Mouse (Mus musculus) embryonic facial prominence, embryonic 11.5 days (tissue): Measurements from ENCODE around the gene Kat8. TPM values are rescaled to one million over a fixed set of nuclear protein-coding genes. Genes with fewer than 3 reads are reported as not detected.

ENCODE experiments used
- ATAC-seq: fragments of 200-750 bp; cut with Nextera tagmentation; replicated peaks from 2 replicates; pipeline ENCODE4 v1.8.0; 2017; ENCODE audit warnings: low read depth; ENCODE audit not compliant: insufficient number of reproducible peaks, low FRiP score, low TSS enrichment
- DNase-seq: peaks from one replicate; pipeline ENCODE4 v3.0.0-alpha.2; 2015; ENCODE audit warnings: low spot score
- H3K27ac ChIP-seq: fragments of 300-500 bp; sonication (generic); replicated peaks from 2 replicates; pipeline ENCODE4 v1.5.1; 2014; ENCODE audit warnings: mild to moderate bottlenecking, low read depth, low read length, control low read depth
- H3K27me3 ChIP-seq: fragments of 300-500 bp; sonication (generic); 2 replicates; pipeline ENCODE4 v1.6.1; 2014; ENCODE audit warnings: mild to moderate bottlenecking, low read length, moderate library complexity, mixed read lengths; ENCODE audit not compliant: control insufficient read depth, insufficient read depth
- H3K36me3 ChIP-seq: fragments of 300-500 bp; sonication (generic); replicated peaks from 2 replicates; pipeline ENCODE4 v1.6.1; 2014; ENCODE audit warnings: low read depth, mild to moderate bottlenecking, low read length, moderate library complexity, mixed read lengths; ENCODE audit not compliant: control insufficient read depth, insufficient read depth
- H3K4me1 ChIP-seq: fragments of 300-500 bp; sonication (generic); 2 replicates; pipeline ENCODE4 v1.6.1; 2014; ENCODE audit warnings: low read length, mixed read lengths; ENCODE audit not compliant: control insufficient read depth, insufficient read depth
- H3K4me2 ChIP-seq: fragments of 300-500 bp; sonication (generic); 2 replicates; pipeline ENCODE4 v1.6.1; 2014; ENCODE audit warnings: low read depth, mild to moderate bottlenecking, control low read depth, low read length, moderate library complexity
- H3K4me3 ChIP-seq: fragments of 300-500 bp; sonication (generic); 2 replicates; pipeline ENCODE4 v1.5.1; 2014; ENCODE audit warnings: low read depth, low read length, control low read depth
- H3K9ac ChIP-seq: fragments of 300-500 bp; sonication (generic); replicated peaks from 2 replicates; pipeline ENCODE4 v1.6.1; 2014; ENCODE audit warnings: mild to moderate bottlenecking, control low read depth, low read length
- H3K9me3 ChIP-seq: fragments of 300-500 bp; sonication (generic); replicated peaks from 2 replicates; pipeline ENCODE4 v1.6.1; 2016; ENCODE audit warnings: mild to moderate bottlenecking, low read length, inconsistent platforms, mixed read lengths; ENCODE audit not compliant: control insufficient read depth
- WGBS: fragments of 180-500 bp; shearing (Covaris S2); extraction: QIAGEN DNeasy Blood & Tissue Kit; methylation state at CpG from one replicate; pipeline ENCODE4 v1.1.7; 2014; 5-methylcytosine and 5-hydroxymethylcytosine counted together
- polyA plus RNA-seq: library from polyadenylated mRNA; unstranded; fragments of >200 nt; fragmentation: Nextera tagmentation; extraction: Ambion mirVana; gene quantifications from 2 replicates; pipeline ENCODE4 v1.2.1, GENCODE M21; 2014

The Kat8 gene
- polyA plus RNA-seq, 1 experiment from 2014 or later, result 55.2 TPM

DNA sequence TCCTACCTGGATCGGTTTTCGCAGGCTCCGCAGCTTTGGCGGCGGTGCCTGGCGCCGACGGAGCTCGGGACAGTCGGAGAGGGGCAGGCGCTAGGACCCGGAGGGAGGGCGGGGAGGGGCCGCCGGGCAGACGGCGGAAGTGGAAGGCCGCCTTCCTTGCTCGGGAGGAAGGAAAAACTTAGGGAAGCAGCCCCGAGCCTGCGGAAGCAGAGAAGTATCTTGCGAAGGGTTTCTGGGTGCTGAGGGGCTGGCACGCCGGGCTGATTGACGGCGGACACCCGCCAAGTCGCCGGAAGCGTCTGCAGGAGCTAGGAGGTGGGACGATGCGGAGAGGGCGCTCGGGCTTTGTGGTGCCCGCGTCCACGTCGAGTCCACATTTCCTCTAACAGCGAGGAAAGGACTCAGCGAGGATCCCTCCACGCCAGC lies 36.3 kb upstream of the Kat8 start, which contains the start of gene Zfp646:
Gene Zfp646, plus strand, starts transcription at position 181 of the 426 bp plus-strand sequence.
- WGBS, result 0% methylated on average over 41 of the region's 41 CpGs
- peak; percentile 92 for DNase-seq
- H3K27me3 ChIP-seq, result no peaks in the 10 kb centered on the region
- H3K27ac ChIP-seq, result peak within 1 kb of the TSS; percentile 96
- peak within 1 kb of the TSS; percentile 70 for H3K4me2 ChIP-seq
- peaks cover 22% of the 10 kb centered on the region for H3K36me3 ChIP-seq
- H3K9ac ChIP-seq, result peak within 1 kb of the TSS; percentile 99
- H3K4me3 ChIP-seq, result peak within 1 kb of the TSS; percentile 93
- H3K9me3 ChIP-seq, result no peaks in the 10 kb centered on the region
- H3K4me1 ChIP-seq, result no peaks in the 10 kb centered on the region
- ATAC-seq, result peak; percentile 87

DNA sequence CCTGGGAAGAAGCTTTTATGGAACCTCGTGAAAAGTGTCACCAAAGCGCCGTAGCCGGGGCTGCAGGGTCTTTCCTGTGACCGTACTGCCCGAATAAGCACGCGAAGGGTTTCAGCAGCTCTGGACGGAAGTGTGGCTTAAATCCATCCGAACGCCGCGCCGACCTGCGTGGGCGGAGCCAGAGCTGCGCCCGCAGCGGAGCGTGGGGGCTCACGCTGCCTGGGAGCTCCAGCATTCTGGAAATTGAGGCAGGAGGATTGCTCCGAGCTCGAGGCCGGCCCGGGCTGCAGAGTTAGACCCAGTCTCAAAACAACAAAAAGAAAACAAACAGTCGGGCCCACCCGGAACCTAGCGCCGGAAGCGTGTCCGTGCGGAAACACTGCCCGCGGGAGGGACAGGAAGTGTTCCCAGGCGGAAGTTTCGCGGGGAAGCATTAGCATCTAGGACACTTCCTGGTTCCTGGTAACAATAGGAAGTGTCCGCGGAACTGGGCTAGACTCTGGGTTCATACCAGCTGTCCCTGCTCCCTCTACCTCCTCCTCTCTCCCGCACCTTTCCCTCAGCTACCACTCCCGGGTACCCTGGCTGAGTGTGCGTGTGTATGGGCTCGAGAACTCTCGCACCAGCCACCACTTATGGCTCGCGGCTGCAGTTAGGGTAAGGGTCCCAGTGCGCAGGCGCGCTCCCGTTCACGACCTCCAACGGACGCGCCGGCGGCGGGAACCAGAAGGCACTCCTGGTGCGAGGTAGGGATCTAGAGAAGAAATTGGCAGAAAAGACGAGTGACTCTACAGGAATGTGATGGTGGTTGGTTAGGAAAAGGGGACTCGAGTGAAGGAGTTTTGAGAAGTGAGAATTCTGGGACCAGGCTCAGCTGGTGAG lies 35.6 kb upstream of the Kat8 start, which contains the start of gene Zfp668:
Gene Zfp668, minus strand, starts transcription at position 362 of the 882 bp plus-strand sequence.
- Histone ChIP-seq H3K27ac (peak within 1 kb of the TSS; percentile 96), H3K27me3 (no peaks in the 10 kb centered on the region), H3K4me1 (no peaks in the 10 kb centered on the region), H3K9ac (peak within 1 kb of the TSS; percentile 99), H3K4me2 (peak within 1 kb of the TSS; percentile 70), H3K4me3 (peak within 1 kb of the TSS; percentile 93), H3K9me3 (no peaks in the 10 kb centered on the region), H3K36me3 (peaks cover 28% of the 10 kb centered on the region)
- DNase-seq (peak; percentile 97), ATAC-seq (peak; percentile 53)
- WGBS, result under 1% methylated on average over 60 of the region's 60 CpGs

DNA sequence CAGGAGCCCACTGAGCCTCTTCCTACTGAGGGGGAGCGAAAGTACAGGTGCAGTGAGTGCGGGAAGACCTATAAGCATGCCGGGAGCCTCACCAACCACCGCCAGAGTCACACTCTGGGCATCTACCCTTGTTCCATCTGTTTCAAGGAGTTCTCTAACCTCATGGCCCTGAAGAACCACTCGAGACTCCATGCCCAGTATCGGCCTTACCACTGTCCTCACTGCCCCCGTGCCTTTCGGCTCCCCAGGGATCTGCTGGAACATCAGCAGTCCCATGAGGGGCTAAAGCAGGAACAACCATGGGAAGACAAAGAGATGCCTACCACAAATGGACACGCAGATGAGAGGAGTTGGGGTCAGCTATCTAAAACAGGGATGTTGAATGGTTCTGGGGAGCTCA lies 33.0 kb upstream of the Kat8 start:
- DNase-seq (no peak), ATAC-seq (no peak)

DNA sequence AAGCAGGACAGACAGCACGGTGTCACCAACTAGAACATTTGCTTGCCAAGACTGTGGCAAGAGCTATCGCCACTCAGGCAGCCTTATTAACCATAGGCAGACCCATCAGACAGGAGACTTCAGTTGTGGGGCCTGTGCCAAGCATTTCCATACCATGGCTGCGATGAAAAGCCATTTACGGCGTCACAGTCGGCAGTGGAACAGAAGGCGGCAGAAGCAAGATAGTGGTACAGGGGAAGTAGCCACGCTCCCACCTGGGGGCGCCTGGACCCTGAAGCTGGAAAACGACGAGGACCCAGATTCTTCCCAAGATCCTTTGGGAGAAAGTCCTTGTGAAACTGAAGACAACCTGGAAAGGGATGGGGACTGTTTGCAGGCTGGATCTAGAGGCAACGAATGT lies 31.9 kb upstream of the Kat8 start:
- DNase-seq (no peak), ATAC-seq (no peak)
- H3K4me2 ChIP-seq, result no peak overlapping the region
- peaks cover 44% of the 10 kb centered on the region for H3K36me3 ChIP-seq
- H3K9ac ChIP-seq, result no peak overlapping the region
- no peaks in the 10 kb centered on the region for H3K27me3 ChIP-seq
- no peak overlapping the region for H3K4me3 ChIP-seq
- no peaks in the 10 kb centered on the region for H3K9me3 ChIP-seq
- H3K4me1 ChIP-seq, result no peaks in the 10 kb centered on the region
- 83% methylated on average over 12 of the region's 12 CpGs for WGBS
- no peak overlapping the region for H3K27ac ChIP-seq

More for the DNA sequence above, 33.0 kb upstream of the Kat8 start:
- WGBS, result 98% methylated on average over 9 of the region's 9 CpGs
- Histone ChIP-seq H3K27me3 (no peaks in the 10 kb centered on the region), H3K9me3 (no peaks in the 10 kb centered on the region), H3K36me3 (peaks cover 41% of the 10 kb centered on the region), H3K4me3 (no peak overlapping the region), H3K4me1 (no peaks in the 10 kb centered on the region), H3K27ac (no peak overlapping the region), H3K9ac (no peak overlapping the region), H3K4me2 (no peak overlapping the region)

DNA sequence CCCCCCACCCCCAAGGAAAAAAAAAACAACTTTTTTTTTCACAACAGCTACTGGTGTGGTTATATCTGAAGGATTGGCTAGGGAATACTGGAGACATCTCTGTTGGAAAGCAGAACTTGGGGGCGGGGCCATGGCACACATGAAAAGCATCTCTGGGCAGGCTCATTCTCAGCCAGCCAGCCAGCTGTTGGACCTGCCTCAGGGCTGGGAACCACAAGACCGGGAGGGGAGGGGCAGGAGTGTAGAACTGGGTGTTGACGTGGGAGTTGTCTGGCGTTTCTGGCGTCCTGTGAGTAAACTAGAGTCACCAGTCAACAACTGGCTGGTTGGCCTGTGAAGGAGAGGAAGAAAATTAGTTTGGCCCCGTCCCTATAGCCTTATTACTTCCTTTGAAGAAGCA lies 26.4 kb upstream of the Kat8 start:
- no peak overlapping the region for H3K4me3 ChIP-seq
- DNase-seq (no peak), ATAC-seq (no peak)
- WGBS, result 64% methylated on average over 6 of the region's 6 CpGs
- no peak overlapping the region for H3K9ac ChIP-seq
- H3K9me3 ChIP-seq, result no peaks in the 10 kb centered on the region
- no peak overlapping the region for H3K4me2 ChIP-seq
- H3K27me3 ChIP-seq, result no peaks in the 10 kb centered on the region
- H3K4me1 ChIP-seq, result no peaks in the 10 kb centered on the region
- H3K36me3 ChIP-seq, result peaks cover 31% of the 10 kb centered on the region
- no peak overlapping the region for H3K27ac ChIP-seq

DNA sequence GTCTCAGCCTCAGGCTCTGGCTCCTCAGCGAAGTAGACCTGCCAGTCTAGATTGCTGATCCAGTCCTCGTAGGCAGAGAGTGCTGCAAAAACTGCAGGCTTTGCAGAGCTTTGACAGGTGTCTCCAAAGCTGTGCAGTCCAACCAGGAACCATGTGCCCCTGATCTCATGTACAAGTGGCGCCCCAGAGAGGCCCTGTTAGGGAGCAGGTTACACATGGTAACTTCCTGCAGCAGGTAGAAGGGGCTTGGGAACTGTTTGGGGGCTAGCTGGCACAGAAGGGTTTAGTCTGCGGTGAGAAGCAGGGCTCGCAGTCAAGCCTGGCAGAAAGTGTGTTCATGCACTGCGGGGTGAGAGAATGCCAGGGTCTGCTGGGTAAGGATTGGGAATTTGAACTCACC lies 25.8 kb upstream of the Kat8 start:
- DNase-seq (no peak), ATAC-seq (no peak)
- Histone ChIP-seq H3K27me3 (no peaks in the 10 kb centered on the region), H3K9ac (no peak overlapping the region), H3K9me3 (no peaks in the 10 kb centered on the region), H3K27ac (no peak overlapping the region), H3K4me3 (no peak overlapping the region), H3K4me1 (no peaks in the 10 kb centered on the region), H3K36me3 (peaks cover 25% of the 10 kb centered on the region), H3K4me2 (no peak overlapping the region)
- WGBS, result 91% methylated on average over 6 of the region's 6 CpGs

DNA sequence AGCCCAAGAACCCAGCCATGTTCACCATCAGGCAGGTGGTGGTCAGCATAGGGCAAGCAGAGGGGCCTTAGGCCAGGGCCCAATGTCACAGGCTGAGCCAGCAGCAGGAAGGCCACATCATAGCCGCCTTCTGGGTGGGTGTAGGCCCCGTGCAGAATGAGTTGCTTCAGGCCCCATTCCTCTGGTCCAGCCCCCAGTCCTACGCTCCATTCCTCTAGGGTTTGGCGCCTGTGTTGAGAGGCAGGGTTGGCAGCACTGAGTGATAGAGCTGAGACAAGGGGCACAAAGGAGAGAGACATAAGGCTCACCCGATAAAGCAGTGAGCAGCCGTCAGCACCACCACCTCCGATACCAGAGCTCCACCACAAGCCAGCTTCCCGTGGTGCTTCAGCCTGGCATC lies 25.1 kb upstream of the Kat8 start:
- Histone ChIP-seq H3K9ac (no peak overlapping the region), H3K27me3 (no peaks in the 10 kb centered on the region), H3K4me1 (no peaks in the 10 kb centered on the region), H3K4me3 (no peak overlapping the region), H3K4me2 (no peak overlapping the region), H3K9me3 (no peaks in the 10 kb centered on the region), H3K27ac (no peak overlapping the region), H3K36me3 (peaks cover 19% of the 10 kb centered on the region)
- no peak for ATAC-seq
- WGBS, result 83% methylated on average over 8 of the region's 8 CpGs
- no peak for DNase-seq

DNA sequence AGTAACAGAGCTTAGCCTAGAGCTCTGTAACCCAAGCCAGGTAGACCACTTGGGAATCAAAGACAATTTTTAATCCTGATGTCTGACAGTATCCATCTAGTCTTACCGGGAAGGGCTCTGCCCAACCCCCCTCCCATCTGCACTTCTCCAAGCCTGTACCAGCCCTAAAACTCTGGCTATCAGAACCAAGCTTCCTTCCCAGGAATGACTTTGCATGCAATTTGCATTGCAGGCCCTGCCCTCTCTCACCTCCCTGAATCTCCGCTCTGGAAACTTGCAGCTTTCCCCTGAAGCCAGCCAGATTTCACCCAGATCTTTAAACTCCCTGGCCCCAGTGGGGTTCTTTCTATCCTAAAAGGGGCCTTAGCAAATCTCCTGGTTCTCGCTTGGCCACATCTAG lies 24.5 kb upstream of the Kat8 start:
- Histone ChIP-seq H3K4me3 (no peak overlapping the region), H3K4me2 (no peak overlapping the region), H3K36me3 (peaks cover 15% of the 10 kb centered on the region), H3K9ac (no peak overlapping the region), H3K27me3 (no peaks in the 10 kb centered on the region), H3K4me1 (no peaks in the 10 kb centered on the region), H3K27ac (no peak overlapping the region), H3K9me3 (no peaks in the 10 kb centered on the region)
- DNase-seq (no peak), ATAC-seq (no peak)
- 83% methylated on average over 3 of the region's 3 CpGs for WGBS
